Comparison of ENCODE assay signal across 18 mouse cellular contexts in genomic region chr3:152841264-152841663, GRCm38 (mm10).
A peak's percentile ranks its signal among the peaks of the same experiment; 100 is the strongest.
DNase-seq lines count a peak whose midpoint lies in the region; ATAC-seq lines count a peak whose summit lies in the region.
"Had no signal": no experiment of that assay in that cellular context is flagged by ENCODE, and none has a peak within 500 bp of the region (broad histone marks: within the 10 kb centered on the region; RNA-seq: fewer than 3 reads in every experiment).

No protein-coding gene starts in this region.

- H3K4me3 ChIP-seq in hindbrain, embryonic 10.5 days: no peak overlapping the region
- H3K4me3 ChIP-seq in hindbrain, embryonic 11.5 days (ENCODE audit: low read depth, low read length): no peak overlapping the region
- H3K4me3 ChIP-seq in midbrain, embryonic 14.5 days (replicated peaks; ENCODE audit: low read depth, low read length): no peak overlapping the region
- H3K4me3 ChIP-seq in midbrain, embryonic 13.5 days (replicated peaks): no peak overlapping the region
- no peak overlapping the region for H3K4me3 ChIP-seq in kidney, embryonic 14.5 days (ENCODE audit: low read length)
- H3K4me3 ChIP-seq: heart, embryonic 12.5 days; neural tube, embryonic 15.5 days had no signal

- 0 out of 2 replicates have a peak, but pooled peaks cover 5% of the 10 kb centered on the region for H3K4me1 ChIP-seq in hindbrain, embryonic 10.5 days (replicated peaks)
- no peaks in the 10 kb centered on the region; the same call in 1 of the 2 replicates for H3K4me1 ChIP-seq in hindbrain, embryonic 11.5 days (replicated peaks; ENCODE audit: control insufficient read depth, insufficient read depth, low read length)
- 0 out of 2 replicates have a peak, but pooled peaks cover 3% of the 10 kb centered on the region for H3K4me1 ChIP-seq in midbrain, embryonic 14.5 days (ENCODE audit: control insufficient read depth, insufficient read depth, low read length)
- peaks cover 7% of the 10 kb centered on the region for H3K4me1 ChIP-seq in midbrain, embryonic 13.5 days (replicated peaks)
- no peaks in the 10 kb centered on the region for H3K4me1 ChIP-seq in kidney, embryonic 14.5 days (ENCODE audit: control insufficient read depth, insufficient read depth, low read length)
- H3K4me1 ChIP-seq: heart, embryonic 12.5 days had no signal

- no peaks in the 10 kb centered on the region for H3K27me3 ChIP-seq in hindbrain, embryonic 10.5 days (ENCODE audit: insufficient read depth, poor library complexity, severe bottlenecking)
- no peaks in the 10 kb centered on the region for H3K27me3 ChIP-seq in hindbrain, embryonic 11.5 days (ENCODE audit: control insufficient read depth, insufficient read depth, low read length)
- H3K27me3 ChIP-seq in midbrain, embryonic 14.5 days (ENCODE audit: control insufficient read depth, insufficient read depth, low read length): no peaks in the 10 kb centered on the region
- H3K27me3 ChIP-seq in midbrain, embryonic 13.5 days: no peaks in the 10 kb centered on the region
- H3K27me3 ChIP-seq in kidney, embryonic 14.5 days (ENCODE audit: control insufficient read depth, insufficient read depth, low read length): no peaks in the 10 kb centered on the region
- H3K27me3 ChIP-seq: heart, embryonic 12.5 days; neural tube, embryonic 15.5 days had no signal

- H3K27ac ChIP-seq in hindbrain, embryonic 10.5 days: 0 out of 2 replicates have a peak overlapping the region, but pooled peaks have one; percentile 16
- no peak overlapping the region for H3K27ac ChIP-seq in hindbrain, embryonic 11.5 days (ENCODE audit: low read depth, low read length)
- peak overlapping the region; percentile 15; the same call in 1 of the 2 replicates for H3K27ac ChIP-seq in midbrain, embryonic 14.5 days (replicated peaks; ENCODE audit: low read depth, low read length)
- H3K27ac ChIP-seq in midbrain, embryonic 13.5 days: no peak overlapping the region
- no peak overlapping the region for H3K27ac ChIP-seq in kidney, embryonic 14.5 days (ENCODE audit: low read depth, low read length)
- H3K27ac ChIP-seq: neural tube, embryonic 15.5 days had no signal

- no peak overlapping the region for H3K9ac ChIP-seq in hindbrain, embryonic 11.5 days (ENCODE audit: low read depth, low read length)
- no peak overlapping the region for H3K9ac ChIP-seq in midbrain, embryonic 14.5 days (replicated peaks; ENCODE audit: low read length)
- H3K9ac ChIP-seq in midbrain, embryonic 13.5 days (replicated peaks): no peak overlapping the region
- H3K9ac ChIP-seq in kidney, embryonic 14.5 days (ENCODE audit: low read depth, low read length): no peak overlapping the region
- H3K9ac ChIP-seq: heart, embryonic 12.5 days; liver, postnatal 0 days; neural tube, embryonic 15.5 days had no signal

- no peaks in the 10 kb centered on the region for H3K36me3 ChIP-seq in hindbrain, embryonic 10.5 days
- H3K36me3 ChIP-seq in hindbrain, embryonic 11.5 days (ENCODE audit: control insufficient read depth, insufficient read depth, low read length): no peaks in the 10 kb centered on the region
- H3K36me3 ChIP-seq in midbrain, embryonic 14.5 days (ENCODE audit: control insufficient read depth, insufficient read depth, low read length): peaks cover 3% of the 10 kb centered on the region; the same call in 1 of the 2 replicates
- H3K36me3 ChIP-seq in midbrain, embryonic 13.5 days: no peaks in the 10 kb centered on the region
- H3K36me3 ChIP-seq in kidney, embryonic 14.5 days (ENCODE audit: control insufficient read depth, insufficient read depth, low read length): no peaks in the 10 kb centered on the region
- H3K36me3 ChIP-seq: heart, embryonic 12.5 days; neural tube, embryonic 15.5 days had no signal

- ATAC-seq in hindbrain, embryonic 11.5 days (ENCODE audit: low FRiP score): no peak
- no peak for ATAC-seq in midbrain, embryonic 14.5 days (ENCODE audit: low FRiP score, low TSS enrichment)
- no peak for ATAC-seq in midbrain, embryonic 13.5 days
- peak; percentile 90 for ATAC-seq in kidney, embryonic 14.5 days (ENCODE audit: low FRiP score, low TSS enrichment)
- ATAC-seq: intestine, embryonic 16.5 days; liver, postnatal 0 days had no signal

- H3K9me3 ChIP-seq in hindbrain, embryonic 10.5 days: no peaks in the 10 kb centered on the region
- H3K9me3 ChIP-seq in hindbrain, embryonic 11.5 days (ENCODE audit: control insufficient read depth, low read length): no peaks in the 10 kb centered on the region
- H3K9me3 ChIP-seq in midbrain, embryonic 14.5 days (ENCODE audit: control insufficient read depth, low read length): no peaks in the 10 kb centered on the region
- H3K9me3 ChIP-seq in midbrain, embryonic 13.5 days: no peaks in the 10 kb centered on the region
- no peaks in the 10 kb centered on the region for H3K9me3 ChIP-seq in kidney, embryonic 14.5 days (ENCODE audit: control insufficient read depth, low read length)
- H3K9me3 ChIP-seq: heart, embryonic 12.5 days; neural tube, embryonic 15.5 days had no signal

- no peak for DNase-seq in hindbrain, embryonic 10.5 days (ENCODE audit: low spot score)
- DNase-seq in hindbrain, embryonic 11.5 days (ENCODE audit: low spot score): no peak
- DNase-seq in midbrain, embryonic 14.5 days: no peak
- no peak for DNase-seq in adrenal gland, postnatal 4 days (ENCODE audit: low spot score in 2 of 2)
- DNase-seq in cerebellum, adult 11 months: no peak
- DNase-seq: adrenal gland, postnatal 14 days; cerebellum, postnatal 10 days; gastrocnemius, postnatal 36 days; heart, postnatal 36 days; liver; liver, postnatal 0 days; lung, postnatal 14 days; thymus, postnatal 4 days had no signal

- H3K4me2 ChIP-seq in hindbrain, embryonic 11.5 days (replicated peaks; ENCODE audit: low read depth, low read length): no peak overlapping the region
- no peak overlapping the region for H3K4me2 ChIP-seq in midbrain, embryonic 14.5 days (ENCODE audit: low read length)
- H3K4me2 ChIP-seq in midbrain, embryonic 13.5 days (replicated peaks): no peak overlapping the region
- H3K4me2 ChIP-seq in kidney, embryonic 14.5 days (replicated peaks; ENCODE audit: low read depth, low read length): no peak overlapping the region
- H3K4me2 ChIP-seq: heart, embryonic 12.5 days; neural tube, embryonic 15.5 days had no signal

- WGBS in hindbrain, embryonic 10.5 days: 87% methylated on average over 6 of the region's 6 CpGs
- WGBS in hindbrain, embryonic 11.5 days: 81% methylated on average over 6 of the region's 6 CpGs
- 79% methylated on average over 6 of the region's 6 CpGs for WGBS in midbrain, embryonic 14.5 days
- WGBS in midbrain, embryonic 13.5 days: 80% methylated on average over 6 of the region's 6 CpGs
- 48% methylated on average over 6 of the region's 6 CpGs for WGBS in kidney, embryonic 14.5 days

Comparison
In these comparisons a context has a peak if more than half of its experiments do, and no peak if none do; other contexts are left out.
1. H3K27ac ChIP-seq: peak in hindbrain, embryonic 10.5 days (single experiment) and midbrain, embryonic 14.5 days (single experiment); none in hindbrain, embryonic 11.5 days (single experiment), midbrain, embryonic 13.5 days (single experiment) and kidney, embryonic 14.5 days (single experiment).